Mouse (Mus musculus) erythroblast, embryonic 14.5 days (primary cell): ENCODE results near the gene Apoc2.

ENCODE experiments used
- GATA1 ChIP-seq: IDR thresholded peaks from 2 replicates; pipeline ENCODE4 v1.6.1; 2012; ENCODE audit warnings: low read length, inconsistent platforms, mixed read lengths
- TAL1 ChIP-seq: IDR thresholded peaks from 3 replicates; pipeline ENCODE4 v1.6.1; 2012; ENCODE audit warnings: low read length, inconsistent platforms, mixed read lengths

DNA sequence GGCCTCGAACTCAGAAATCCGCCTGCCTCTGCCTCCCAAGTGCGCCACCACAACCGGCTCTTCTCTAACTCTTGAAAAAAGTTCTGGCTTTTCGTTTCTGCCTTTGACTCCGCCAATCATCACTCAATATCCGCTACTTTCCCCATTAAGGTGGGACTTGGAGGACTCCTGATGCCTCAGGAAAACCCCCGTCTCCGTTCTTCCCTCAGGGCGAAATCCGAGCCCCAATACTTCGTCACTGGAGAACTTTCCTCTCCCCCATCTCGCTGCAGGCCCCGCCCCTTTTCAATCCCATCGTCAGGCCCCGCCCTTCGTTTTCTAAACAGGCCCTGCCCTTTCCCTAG is 49.6 kb downstream of the Apoc2 start:
- TF ChIP-seq GATA1 (no peak), TAL1 (no peak)
